In genomic region chr11:95096608-95097373, GRCm38 (mm10) we compare ENCODE assay signal across 12 mouse cellular contexts. TPM values are rescaled to one million over a fixed set of nuclear protein-coding genes. Genes with fewer than 3 reads are reported as not detected.
DNase-seq lines count a peak whose midpoint lies in the region; ATAC-seq and TF ChIP-seq lines count a peak whose summit lies in the region.
"Had no signal": no experiment of that assay in that cellular context is flagged by ENCODE, and none has a peak within 500 bp of the region (broad histone marks: within the 10 kb centered on the region; RNA-seq: fewer than 3 reads in every experiment).

No protein-coding gene starts in this region.

- ATAC-seq in kidney, embryonic 15.5 days (replicated peaks; ENCODE audit: low FRiP score): peak; percentile 68
- peak; percentile 75 for ATAC-seq in embryonic facial prominence, embryonic 14.5 days (ENCODE audit: low read depth)
- ATAC-seq in liver, postnatal 0 days: peak; percentile 85
- ATAC-seq in neural tube, embryonic 15.5 days (ENCODE audit: low FRiP score): no peak
- ATAC-seq: forebrain, embryonic 15.5 days had no signal

- H3K4me1 ChIP-seq in kidney, embryonic 15.5 days: peaks cover 55% of the 10 kb centered on the region
- H3K4me1 ChIP-seq in embryonic facial prominence, embryonic 14.5 days (ENCODE audit: control insufficient read depth, insufficient read depth, low read length): peaks cover 16% of the 10 kb centered on the region
- H3K4me1 ChIP-seq in liver, postnatal 0 days (ENCODE audit: insufficient read depth): peaks cover 9% of the 10 kb centered on the region
- peaks cover 9% of the 10 kb centered on the region for H3K4me1 ChIP-seq in neural tube, embryonic 15.5 days

- peak; percentile 66 for DNase-seq in adrenal gland, adult 2 months
- DNase-seq in adrenal gland, postnatal 25 days: no peak
- DNase-seq in kidney, postnatal 14 days: no peak
- DNase-seq in embryonic facial prominence, embryonic 14.5 days (ENCODE audit: low spot score): peak; percentile 87
- peak; percentile 35 for DNase-seq in liver, postnatal 0 days
- no peak for DNase-seq in thymus, postnatal 14 days
- DNase-seq: cerebellum, adult 9-11 months had no signal

- H3K4me3 ChIP-seq in kidney, embryonic 15.5 days (replicated peaks): no peak overlapping the region
- no peak overlapping the region for H3K4me3 ChIP-seq in embryonic facial prominence, embryonic 14.5 days (ENCODE audit: low read depth, low read length)
- no peak overlapping the region for H3K4me3 ChIP-seq in liver, postnatal 0 days (ENCODE audit: low read depth, low read length)
- no peak overlapping the region for H3K4me3 ChIP-seq in neural tube, embryonic 15.5 days (replicated peaks)
- H3K4me3 ChIP-seq: forebrain, embryonic 15.5 days; megakaryocyte, embryonic 14.5 days had no signal

- 0 out of 2 replicates have a peak overlapping the region, but pooled peaks have one; percentile 9 for H3K4me2 ChIP-seq in kidney, embryonic 15.5 days
- no peak overlapping the region for H3K4me2 ChIP-seq in embryonic facial prominence, embryonic 14.5 days (ENCODE audit: low read depth, low read length)
- H3K4me2 ChIP-seq in liver, postnatal 0 days (ENCODE audit: low read depth, low read length): no peak overlapping the region
- no peak overlapping the region for H3K4me2 ChIP-seq in neural tube, embryonic 15.5 days
- H3K4me2 ChIP-seq: forebrain, embryonic 15.5 days had no signal

- no peak for TF ChIP-seq CTCF in liver, postnatal 0 days (IDR thresholded peaks at IDR 0.05; ENCODE audit: low read depth)

- 0 out of 2 replicates have a peak, but pooled peaks cover 5% of the 10 kb centered on the region for H3K27me3 ChIP-seq in kidney, embryonic 15.5 days
- H3K27me3 ChIP-seq in embryonic facial prominence, embryonic 14.5 days (replicated peaks; ENCODE audit: control insufficient read depth, insufficient read depth, low read length): no peaks in the 10 kb centered on the region
- 0 out of 2 replicates have a peak, but pooled peaks cover 2% of the 10 kb centered on the region for H3K27me3 ChIP-seq in liver, postnatal 0 days (ENCODE audit: insufficient read depth, low read length)
- H3K27me3 ChIP-seq in neural tube, embryonic 15.5 days (replicated peaks): no peaks in the 10 kb centered on the region
- H3K27me3 ChIP-seq: forebrain, embryonic 15.5 days had no signal

- H3K9me3 ChIP-seq in kidney, embryonic 15.5 days (replicated peaks): no peaks in the 10 kb centered on the region
- H3K9me3 ChIP-seq in embryonic facial prominence, embryonic 14.5 days (ENCODE audit: control insufficient read depth, low read length): no peaks in the 10 kb centered on the region
- no peaks in the 10 kb centered on the region for H3K9me3 ChIP-seq in liver, postnatal 0 days (ENCODE audit: low read length)
- H3K9me3 ChIP-seq in neural tube, embryonic 15.5 days (replicated peaks): no peaks in the 10 kb centered on the region
- H3K9me3 ChIP-seq: forebrain, embryonic 15.5 days had no signal

- no peaks in the 10 kb centered on the region for H3K36me3 ChIP-seq in kidney, embryonic 15.5 days
- H3K36me3 ChIP-seq in embryonic facial prominence, embryonic 14.5 days (ENCODE audit: control insufficient read depth, insufficient read depth, low read length): no peaks in the 10 kb centered on the region
- H3K36me3 ChIP-seq in liver, postnatal 0 days (replicated peaks; ENCODE audit: insufficient read depth, low read length): no peaks in the 10 kb centered on the region
- H3K36me3 ChIP-seq in neural tube, embryonic 15.5 days: no peaks in the 10 kb centered on the region
- H3K36me3 ChIP-seq: forebrain, embryonic 15.5 days had no signal

- WGBS in kidney, embryonic 15.5 days: 37% methylated on average over 4 of the region's 4 CpGs
- 32% methylated on average over 4 of the region's 4 CpGs for WGBS in embryonic facial prominence, embryonic 14.5 days
- 61% methylated on average over 4 of the region's 4 CpGs for WGBS in liver, postnatal 0 days (ENCODE audit: insufficient replicate concordance)
- 58% methylated on average over 4 of the region's 4 CpGs for WGBS in neural tube, embryonic 15.5 days

- no peak overlapping the region for H3K9ac ChIP-seq in kidney, embryonic 15.5 days
- H3K9ac ChIP-seq in embryonic facial prominence, embryonic 14.5 days (ENCODE audit: low read depth, low read length): no peak overlapping the region
- no peak overlapping the region for H3K9ac ChIP-seq in liver, postnatal 0 days (replicated peaks)
- no peak overlapping the region for H3K9ac ChIP-seq in neural tube, embryonic 15.5 days (replicated peaks)
- H3K9ac ChIP-seq: forebrain, embryonic 15.5 days had no signal

- peak overlapping the region; percentile 81 for H3K27ac ChIP-seq in kidney, embryonic 15.5 days
- peak overlapping the region; percentile 40; the same call in 1 of the 2 replicates for H3K27ac ChIP-seq in embryonic facial prominence, embryonic 14.5 days (replicated peaks; ENCODE audit: low read depth, low read length)
- no peak overlapping the region for H3K27ac ChIP-seq in liver, postnatal 0 days (ENCODE audit: low read depth)
- no peak overlapping the region for H3K27ac ChIP-seq in neural tube, embryonic 15.5 days (replicated peaks)
- H3K27ac ChIP-seq: forebrain, embryonic 15.5 days had no signal

- TF ChIP-seq EP300 in liver, postnatal 0 days (IDR thresholded peaks at IDR 0.05; ENCODE audit: low read depth): no peak

RNA-seq across cellular contexts. Expression of gene Itga3, which starts 20.2 kb away (rescaled TPM):
- total RNA-seq in adrenal gland, adult 2 months (2021): 10 to 100 TPM; 37.8 to 54.0 TPM
- 47.2 and 49.0 TPM in 2 replicates for polyA plus RNA-seq in adrenal gland, adult 2 months (2012; rRNA removed)
- 36.8 and 40.7 TPM in 2 replicates for total RNA-seq in adrenal gland, postnatal 25 days (2021)
- 21.0 and 22.9 TPM in 2 replicates for polyA plus RNA-seq in kidney, embryonic 15.5 days (2015; fragmentation: Nextera tagmentation; extraction: Ambion mirVana)
- polyA plus RNA-seq in embryonic facial prominence, embryonic 14.5 days (2014; fragmentation: Nextera tagmentation; extraction: Ambion mirVana): 8.3 and 9.4 TPM in 2 replicates
- 0.97 and 1.0 TPM in 2 replicates for polyA plus RNA-seq in liver, postnatal 0 days (2015; fragmentation: Nextera tagmentation; extraction: Ambion mirVana)
- polyA plus RNA-seq in neural tube, embryonic 15.5 days (2015; fragmentation: Nextera tagmentation; extraction: Ambion mirVana): 17.7 and 20.3 TPM in 2 replicates

RNA-seq across cellular contexts. Expression of gene Dlx3, which starts 23.1 kb away (rescaled TPM):
- total RNA-seq in adrenal gland, adult 2 months (2021): under 1 TPM in 1 of 2 experiments, not detected in 1; 0.10 TPM
- 0.03 and 0.07 TPM in 2 replicates for polyA plus RNA-seq in adrenal gland, adult 2 months (2012; rRNA removed)
- not detected in 2 replicates for total RNA-seq in adrenal gland, postnatal 25 days (2021)
- polyA plus RNA-seq in kidney, embryonic 15.5 days (2015; fragmentation: Nextera tagmentation; extraction: Ambion mirVana): 0.78 and 2.5 TPM in 2 replicates
- polyA plus RNA-seq in embryonic facial prominence, embryonic 14.5 days (2014; fragmentation: Nextera tagmentation; extraction: Ambion mirVana): 16.1 and 20.2 TPM in 2 replicates
- polyA plus RNA-seq in liver, postnatal 0 days (2015; fragmentation: Nextera tagmentation; extraction: Ambion mirVana): not detected in 2 replicates
- 0.28 and 0.50 TPM in 2 replicates for polyA plus RNA-seq in neural tube, embryonic 15.5 days (2015; fragmentation: Nextera tagmentation; extraction: Ambion mirVana)
- polyA plus RNA-seq: forebrain, embryonic 15.5 days had no signal

RNA-seq across cellular contexts. Expression of gene Dlx4, which starts 49.3 kb away (rescaled TPM):
- total RNA-seq in adrenal gland, adult 2 months (2021): under 1 TPM in 1 of 2 experiments, not detected in 1; 0.21 TPM
- 0.17 and 0.25 TPM in 2 replicates for polyA plus RNA-seq in adrenal gland, adult 2 months (2012; rRNA removed)
- total RNA-seq in adrenal gland, postnatal 25 days (2021): not detected in 2 replicates
- not detected in 2 replicates for polyA plus RNA-seq in kidney, embryonic 15.5 days (2015; fragmentation: Nextera tagmentation; extraction: Ambion mirVana)
- 3.1 and 3.2 TPM in 2 replicates for polyA plus RNA-seq in embryonic facial prominence, embryonic 14.5 days (2014; fragmentation: Nextera tagmentation; extraction: Ambion mirVana)
- 0.08 and 0.17 TPM in 2 replicates for polyA plus RNA-seq in liver, postnatal 0 days (2015; fragmentation: Nextera tagmentation; extraction: Ambion mirVana)
- not detected in 2 replicates for polyA plus RNA-seq in neural tube, embryonic 15.5 days (2015; fragmentation: Nextera tagmentation; extraction: Ambion mirVana)
- polyA plus RNA-seq: forebrain, embryonic 15.5 days; large intestine, adult 2 months had no signal

RNA-seq across cellular contexts. Expression of gene Pdk2, which starts 55.6 kb away (rescaled TPM):
- total RNA-seq in adrenal gland, adult 2 months (2021): 100 to 1,000 TPM in 1 of 2 experiments, 10 to 100 TPM in 1; 92.9 to 112 TPM
- 114 and 118 TPM in 2 replicates for polyA plus RNA-seq in adrenal gland, adult 2 months (2012; rRNA removed)
- total RNA-seq in adrenal gland, postnatal 25 days (2021): 82.9 and 86.4 TPM in 2 replicates
- 49.4 and 56.2 TPM in 2 replicates for polyA plus RNA-seq in kidney, embryonic 15.5 days (2015; fragmentation: Nextera tagmentation; extraction: Ambion mirVana)
- 37.8 and 41.6 TPM in 2 replicates for polyA plus RNA-seq in embryonic facial prominence, embryonic 14.5 days (2014; fragmentation: Nextera tagmentation; extraction: Ambion mirVana)
- 16.2 and 17.3 TPM in 2 replicates for polyA plus RNA-seq in liver, postnatal 0 days (2015; fragmentation: Nextera tagmentation; extraction: Ambion mirVana)
- polyA plus RNA-seq in neural tube, embryonic 15.5 days (2015; fragmentation: Nextera tagmentation; extraction: Ambion mirVana): 24.9 and 27.1 TPM in 2 replicates

Comparison
In these comparisons a context has a peak if more than half of its experiments do, and no peak if none do; other contexts are left out.
1. DNase-seq: peak in adrenal gland, adult 2 months (single experiment), embryonic facial prominence, embryonic 14.5 days (single experiment) and liver, postnatal 0 days (single experiment); none in adrenal gland, postnatal 25 days (single experiment), kidney, postnatal 14 days (single experiment) and thymus, postnatal 14 days (single experiment).
2. H3K27ac ChIP-seq: peak in kidney, embryonic 15.5 days (single experiment) and embryonic facial prominence, embryonic 14.5 days (single experiment); none in liver, postnatal 0 days (single experiment) and neural tube, embryonic 15.5 days (single experiment).